Mouse (Mus musculus) kidney, postnatal 0 days (tissue): ENCODE results near the gene Wnt7b. TPM values are rescaled to one million over a fixed set of nuclear protein-coding genes. Genes with fewer than 3 reads are reported as not detected.
A peak's percentile ranks its signal among the peaks of the same experiment; 100 is the strongest.

ENCODE experiments used
- ATAC-seq: fragments of 200-750 bp; cut with Nextera tagmentation; replicated peaks from 2 replicates; pipeline ENCODE4 v1.8.0; 2017; ENCODE audit warnings: low read depth, moderate number of reproducible peaks, moderate TSS enrichment, moderate library complexity; ENCODE audit not compliant: low FRiP score
- DNase-seq: peaks from one replicate; pipeline ENCODE4 v3.0.0-alpha.2; 2016; ENCODE audit warnings: low spot score
- H3K27ac ChIP-seq: fragments of 300-500 bp; sonication (generic); 2 replicates; pipeline ENCODE4 v1.5.1; 2014; ENCODE audit warnings: mild to moderate bottlenecking
- H3K27me3 ChIP-seq: fragments of 300-500 bp; sonication (generic); 2 replicates; pipeline ENCODE4 v1.6.1; 2014; ENCODE audit warnings: low read length, mixed read lengths; ENCODE audit not compliant: insufficient read depth
- H3K36me3 ChIP-seq: fragments of 300-500 bp; sonication (generic); 2 replicates; pipeline ENCODE4 v1.6.1; 2014; ENCODE audit warnings: low read length, mixed read lengths; ENCODE audit not compliant: insufficient read depth
- H3K4me1 ChIP-seq: fragments of 300-500 bp; sonication (generic); replicated peaks from 2 replicates; pipeline ENCODE4 v1.6.1; 2014; ENCODE audit warnings: antibody characterized with exemption, low read length, mixed read lengths; ENCODE audit not compliant: insufficient read depth
- H3K4me2 ChIP-seq: fragments of 300-500 bp; sonication (generic); 2 replicates; pipeline ENCODE4 v1.6.1; 2014; ENCODE audit warnings: mild to moderate bottlenecking, low read length, moderate library complexity, mixed read lengths
- H3K4me3 ChIP-seq: fragments of 300-500 bp; sonication (generic); replicated peaks from 2 replicates; pipeline ENCODE4 v1.5.1; 2014; ENCODE audit warnings: low read depth, low read length
- H3K9ac ChIP-seq: fragments of 300-500 bp; sonication (generic); 2 replicates; pipeline ENCODE4 v1.6.1; 2014; ENCODE audit warnings: low read depth, low read length
- H3K9me3 ChIP-seq: fragments of 300-500 bp; sonication (generic); replicated peaks from 2 replicates; pipeline ENCODE4 v1.6.1; 2016; ENCODE audit warnings: low read length, inconsistent platforms, mixed read lengths
- CTCF ChIP-seq: IDR thresholded peaks from 2 replicates; pipeline ENCODE4 v1.5.1; 2016; ENCODE audit warnings: antibody characterized with exemption, low read depth, mild to moderate bottlenecking, moderate library complexity
- WGBS: fragments of 180-500 bp; shearing (Covaris S2); extraction: QIAGEN DNeasy Blood & Tissue Kit; methylation state at CpG from one replicate; pipeline ENCODE4 v1.1.7; 2014; 5-methylcytosine and 5-hydroxymethylcytosine counted together
- polyA plus RNA-seq: library from polyadenylated mRNA; unstranded; fragments of >200 nt; fragmentation: Nextera tagmentation; extraction: Ambion mirVana; gene quantifications from 2 replicates; pipeline ENCODE4 v1.2.1, GENCODE M21; 2015

Wnt7b gene
- polyA plus RNA-seq, 1 experiment from 2014 or later = 26.3 TPM

- Histone ChIP-seq H3K4me1 (peaks cover 2% of the 10 kb centered on the region; the same call in 1 of the 2 replicates), H3K9ac (no peak overlapping the region), H3K9me3 (no peaks in the 10 kb centered on the region), H3K27ac (no peak overlapping the region), H3K4me3 (no peak overlapping the region), H3K4me2 (no peak overlapping the region), H3K36me3 (no peaks in the 10 kb centered on the region), H3K27me3 (no peaks in the 10 kb centered on the region)
- DNase-seq (no peak), ATAC-seq (no peak)
- TF ChIP-seq CTCF = peak; percentile 48
- WGBS = 82% methylated on average over 3 of the region's 3 CpGs
Observed at GRCm38 (mm10) chr15:85532063-85532462, 50.2 kb downstream of the Wnt7b start.

- TF ChIP-seq CTCF = no peak
- ATAC-seq = no peak
- no peak overlapping the region for H3K27ac ChIP-seq
- H3K9me3 ChIP-seq = no peaks in the 10 kb centered on the region
- H3K27me3 ChIP-seq = no peaks in the 10 kb centered on the region
- no peak overlapping the region for H3K4me2 ChIP-seq
- 54% methylated on average over 3 of the region's 3 CpGs for WGBS
- H3K4me1 ChIP-seq = no peaks in the 10 kb centered on the region
- no peaks in the 10 kb centered on the region for H3K36me3 ChIP-seq
- H3K9ac ChIP-seq = no peak overlapping the region
- no peak for DNase-seq
- no peak overlapping the region for H3K4me3 ChIP-seq
Observed at GRCm38 (mm10) chr15:85529911-85530310, 52.4 kb downstream of the Wnt7b start.

GRCm38 (mm10) chr15:85524404-85524950 lies 57.8 kb downstream of the Wnt7b start:
- WGBS = 29% methylated on average over 12 of the region's 12 CpGs
- Histone ChIP-seq H3K27ac (no peak overlapping the region), H3K4me2 (no peak overlapping the region), H3K4me3 (no peak overlapping the region), H3K36me3 (no peaks in the 10 kb centered on the region), H3K4me1 (peaks cover 12% of the 10 kb centered on the region; the same call in 1 of the 2 replicates), H3K27me3 (no peaks in the 10 kb centered on the region), H3K9ac (no peak overlapping the region), H3K9me3 (no peaks in the 10 kb centered on the region)
- ATAC-seq = no peak
- no peak for TF ChIP-seq CTCF
- no peak for DNase-seq

GRCm38 (mm10) chr15:85523173-85523991 lies 58.9 kb downstream of the Wnt7b start:
- Histone ChIP-seq H3K27ac (peak overlapping the region; percentile 64), H3K4me1 (peaks cover 17% of the 10 kb centered on the region; the same call in 1 of the 2 replicates), H3K4me3 (no peak overlapping the region), H3K36me3 (no peaks in the 10 kb centered on the region), H3K9me3 (no peaks in the 10 kb centered on the region), H3K27me3 (no peaks in the 10 kb centered on the region), H3K4me2 (peak overlapping the region; percentile 22; the same call in 1 of the 2 replicates), H3K9ac (0 out of 2 replicates have a peak overlapping the region, but pooled peaks have one; percentile 31)
- TF ChIP-seq CTCF = peak; percentile 44; the same call in 1 of the 2 replicates
- WGBS = under 1% methylated on average over 14 of the region's 14 CpGs
- peak; percentile 88 for ATAC-seq
- DNase-seq = peak; percentile 78

- Histone ChIP-seq H3K9me3 (no peaks in the 10 kb centered on the region), H3K4me1 (peaks cover 17% of the 10 kb centered on the region; the same call in 1 of the 2 replicates), H3K36me3 (no peaks in the 10 kb centered on the region), H3K27ac (peak overlapping the region; percentile 13; the same call in 1 of the 2 replicates), H3K27me3 (no peaks in the 10 kb centered on the region), H3K4me3 (no peak overlapping the region), H3K9ac (no peak overlapping the region), H3K4me2 (no peak overlapping the region)
- no peak for TF ChIP-seq CTCF
- 67% methylated on average over 4 of the region's 4 CpGs for WGBS
- DNase-seq (no peak), ATAC-seq (no peak)
Observed at GRCm38 (mm10) chr15:85519438-85519837, 62.8 kb downstream of the Wnt7b start.

- Histone ChIP-seq H3K27ac (no peak overlapping the region), H3K4me2 (no peak overlapping the region), H3K4me1 (no peaks in the 10 kb centered on the region), H3K9ac (no peak overlapping the region), H3K4me3 (no peak overlapping the region), H3K27me3 (no peaks in the 10 kb centered on the region), H3K36me3 (no peaks in the 10 kb centered on the region), H3K9me3 (no peaks in the 10 kb centered on the region)
- TF ChIP-seq CTCF = no peak
- ATAC-seq (no peak), DNase-seq (no peak)
- 80% methylated on average over 32 of the region's 32 CpGs for WGBS
Observed at GRCm38 (mm10) chr15:85507370-85508014, 74.8 kb downstream of the Wnt7b start.
